Mouse (Mus musculus) thymus, postnatal 4 days (tissue): ENCODE results near the gene Pitpnc1.
A peak's percentile ranks its signal among the peaks of the same experiment; 100 is the strongest.

Source experiments
- DNase-seq: peaks from one replicate; pipeline ENCODE4 v3.0.0; 2021

Pitpnc1 gene

GRCm38 (mm10) chr11:107321819-107322218 is 148.7 kb downstream of the Pitpnc1 start:
- no peak for DNase-seq

- no peak for DNase-seq
These were observed 150.6 kb downstream of the Pitpnc1 start for GRCm38 (mm10) chr11:107319861-107320260.

- no peak for DNase-seq
These were observed 152.7 kb downstream of the Pitpnc1 start for GRCm38 (mm10) chr11:107317653-107318281.

GRCm38 (mm10) chr11:107315475-107315874 is 155.0 kb downstream of the Pitpnc1 start:
- DNase-seq = no peak

- DNase-seq = no peak
These were observed 160.0 kb downstream of the Pitpnc1 start for GRCm38 (mm10) chr11:107310338-107311121.

DNA sequence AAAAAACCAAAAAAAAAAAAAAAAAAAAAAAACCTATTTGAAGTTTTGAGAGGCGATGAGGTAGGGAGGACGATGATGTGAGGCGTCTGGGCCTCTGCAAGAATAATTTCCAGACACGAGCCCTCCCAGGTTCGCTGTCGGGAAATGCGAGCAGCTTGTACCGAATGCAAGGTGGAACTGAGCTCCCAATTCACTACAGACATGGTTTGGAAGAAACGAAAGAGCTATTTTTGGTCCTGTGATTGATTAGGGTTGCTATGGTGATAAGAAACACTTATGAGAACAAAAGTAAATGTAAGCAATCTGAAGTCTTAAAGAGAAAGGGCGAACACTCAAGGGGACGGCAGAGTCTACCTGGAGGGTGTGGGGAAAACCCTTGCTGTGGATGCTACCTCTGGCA is 164.3 kb downstream of the Pitpnc1 start:
- no peak for DNase-seq

GRCm38 (mm10) chr11:107302141-107302540 is 168.4 kb downstream of the Pitpnc1 start:
- DNase-seq = no peak

- no peak for DNase-seq
These were observed 170.3 kb downstream of the Pitpnc1 start for GRCm38 (mm10) chr11:107300235-107300634.

- no peak for DNase-seq
These were observed 170.9 kb downstream of the Pitpnc1 start for GRCm38 (mm10) chr11:107299511-107300120.

DNA sequence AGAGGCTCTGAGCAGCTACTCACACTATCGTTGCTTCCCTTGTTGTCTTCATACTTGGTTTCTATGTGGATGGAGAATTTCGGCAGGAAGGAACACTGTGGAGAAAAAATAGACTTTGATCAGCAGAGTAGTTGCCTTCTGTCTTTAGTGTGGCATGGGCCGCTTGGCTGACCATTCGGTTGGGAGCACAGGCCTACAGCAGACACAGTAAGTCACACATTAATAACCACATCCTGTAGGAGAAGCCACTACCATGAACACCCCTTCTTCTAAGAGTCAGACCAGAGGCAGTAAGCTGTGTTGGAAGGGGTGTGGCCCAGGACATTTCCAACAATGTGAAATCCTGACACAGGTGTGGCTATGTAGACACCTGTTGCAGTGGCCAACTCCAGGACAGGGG is 174.3 kb downstream of the Pitpnc1 start:
- no peak for DNase-seq

- no peak for DNase-seq
These were observed 178.5 kb downstream of the Pitpnc1 start for GRCm38 (mm10) chr11:107292036-107292435.

DNA sequence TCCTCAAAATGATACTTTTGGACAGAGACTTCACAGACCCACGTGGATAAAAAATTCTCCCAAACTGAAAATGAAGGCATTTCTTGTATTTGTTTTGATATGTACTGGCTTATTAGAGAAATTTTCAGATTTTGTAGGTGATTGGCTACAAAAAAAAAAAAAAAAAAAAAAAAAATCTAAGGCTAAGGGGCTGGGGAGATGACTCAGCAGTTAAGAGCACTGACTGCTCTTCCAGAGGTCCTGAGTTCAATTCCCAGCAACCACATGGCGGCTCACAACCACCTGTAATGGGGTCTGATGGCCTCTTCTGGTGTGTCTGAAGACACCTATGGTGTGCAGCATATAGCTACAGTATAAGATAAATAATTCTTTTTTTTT is 182.3 kb downstream of the Pitpnc1 start:
- DNase-seq = no peak

DNA sequence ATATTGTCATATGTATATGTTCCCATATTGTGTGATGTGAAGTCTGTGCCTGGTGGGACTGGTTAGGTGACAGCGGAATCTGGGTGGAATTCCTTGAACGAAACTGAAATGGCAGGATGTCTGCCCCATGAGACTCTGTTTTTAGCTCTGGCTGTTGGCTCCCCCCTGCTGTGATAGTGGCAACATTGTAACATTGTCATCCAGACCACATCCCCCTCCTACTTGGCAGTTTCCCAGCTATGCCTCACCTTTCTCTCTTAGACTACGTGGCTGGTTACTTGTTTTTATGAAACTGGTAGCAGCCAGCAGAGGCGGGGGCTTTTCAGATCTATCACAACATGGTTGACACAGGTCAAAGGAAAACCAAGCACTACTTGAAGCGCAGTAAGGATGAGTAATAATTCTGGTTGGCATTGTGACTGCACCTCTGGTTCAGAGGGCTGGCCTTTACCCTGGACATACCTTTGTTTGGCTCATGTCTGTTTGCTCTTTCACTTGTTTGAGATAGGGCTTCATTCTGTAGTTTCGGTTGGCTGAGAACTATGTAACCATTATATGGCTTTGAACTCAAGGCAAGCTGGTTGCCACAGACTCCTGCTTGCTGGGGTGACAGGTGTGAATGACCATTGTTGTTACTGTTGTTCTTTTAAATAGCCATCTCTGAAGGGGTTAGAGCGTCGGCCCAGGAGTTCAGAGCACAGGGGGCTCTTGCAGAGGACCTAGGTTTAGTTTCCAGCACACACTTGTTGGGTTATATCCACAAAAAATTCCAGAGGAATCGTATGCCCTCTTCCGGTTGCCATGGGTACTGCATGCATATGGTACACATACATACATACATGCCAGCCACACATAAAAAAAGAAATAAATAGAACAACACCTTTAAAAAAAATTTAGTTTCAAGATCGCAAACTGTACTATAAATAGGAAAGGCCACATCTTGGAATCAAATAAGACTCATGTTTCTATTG is 183.0 kb downstream of the Pitpnc1 start:
- no peak for DNase-seq

DNA sequence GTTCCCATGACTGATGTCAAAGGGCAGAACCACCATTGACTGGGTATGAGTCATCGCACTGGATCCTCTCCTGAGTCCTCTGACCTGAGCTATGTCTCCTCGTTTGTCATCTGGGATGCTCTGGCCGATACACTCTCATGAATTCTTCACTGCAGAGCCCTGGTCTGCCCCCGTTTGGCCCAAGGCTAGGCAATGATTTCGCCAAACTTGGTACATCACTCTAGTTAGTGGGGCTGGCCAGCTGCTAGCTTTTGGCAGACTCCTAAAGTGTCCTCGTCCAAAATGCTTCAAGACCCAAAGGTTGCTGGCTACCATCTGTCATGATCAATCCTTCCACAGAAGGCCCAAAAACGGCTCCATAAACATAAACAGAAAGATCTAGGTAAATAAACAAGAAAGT is 184.8 kb downstream of the Pitpnc1 start:
- DNase-seq = no peak

DNA sequence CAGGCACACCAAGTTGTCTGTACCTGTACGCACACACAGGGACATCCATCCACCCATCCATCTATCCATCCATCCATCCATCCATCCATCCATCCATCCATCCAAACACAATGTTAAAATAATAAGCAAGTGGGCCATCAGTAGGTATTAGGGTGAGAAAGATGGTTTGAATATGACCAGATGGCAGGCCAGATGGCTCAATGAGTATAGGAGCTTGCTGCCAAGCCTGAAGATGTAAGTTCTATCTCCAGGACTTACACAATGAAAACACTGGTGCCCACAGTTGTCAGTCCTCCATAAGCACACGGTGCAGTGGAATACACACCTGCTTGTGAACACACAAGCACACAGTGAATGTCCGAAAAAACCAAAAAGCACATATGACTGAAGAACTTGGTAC is 186.9 kb downstream of the Pitpnc1 start:
- no peak for DNase-seq

DNA sequence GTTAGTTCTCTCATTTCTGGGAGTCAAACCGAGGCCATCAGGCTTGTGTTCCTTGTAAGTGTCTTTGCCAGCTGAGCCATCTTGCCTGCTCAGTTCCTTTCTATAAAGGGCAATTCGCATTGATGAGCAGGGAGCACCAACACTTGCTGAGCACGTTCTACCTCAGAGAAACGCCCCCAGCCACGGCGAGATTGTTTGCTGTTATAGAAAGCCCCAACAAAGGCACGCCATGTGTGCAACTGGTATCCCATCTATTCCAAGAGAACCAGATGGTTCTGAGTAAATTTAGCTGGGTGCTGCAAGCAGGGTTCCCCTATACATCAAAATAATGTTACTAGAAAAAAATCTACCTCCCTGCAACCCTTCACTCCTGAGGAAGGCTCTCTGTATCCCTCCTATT is 188.0 kb downstream of the Pitpnc1 start:
- no peak for DNase-seq

DNA sequence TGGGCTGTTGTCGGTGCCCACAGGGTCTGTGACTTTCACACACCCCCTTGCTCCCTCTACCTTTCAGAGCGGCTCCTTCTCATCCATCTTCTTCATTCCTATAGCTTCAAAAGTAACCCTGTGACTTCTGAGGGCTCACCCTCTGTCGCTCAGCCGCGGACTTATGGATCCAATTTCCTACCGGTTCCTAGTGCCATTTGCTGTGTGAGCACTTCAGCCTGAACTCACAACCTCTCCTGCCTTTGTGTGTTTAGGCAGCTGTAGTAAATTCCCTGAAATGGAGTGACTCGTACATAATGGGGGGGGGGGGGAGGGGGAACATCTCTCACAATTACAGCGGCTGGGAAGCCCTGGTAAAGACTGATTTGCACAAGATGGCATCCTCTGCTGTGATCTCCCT is 191.2 kb downstream of the Pitpnc1 start:
- no peak for DNase-seq

DNA sequence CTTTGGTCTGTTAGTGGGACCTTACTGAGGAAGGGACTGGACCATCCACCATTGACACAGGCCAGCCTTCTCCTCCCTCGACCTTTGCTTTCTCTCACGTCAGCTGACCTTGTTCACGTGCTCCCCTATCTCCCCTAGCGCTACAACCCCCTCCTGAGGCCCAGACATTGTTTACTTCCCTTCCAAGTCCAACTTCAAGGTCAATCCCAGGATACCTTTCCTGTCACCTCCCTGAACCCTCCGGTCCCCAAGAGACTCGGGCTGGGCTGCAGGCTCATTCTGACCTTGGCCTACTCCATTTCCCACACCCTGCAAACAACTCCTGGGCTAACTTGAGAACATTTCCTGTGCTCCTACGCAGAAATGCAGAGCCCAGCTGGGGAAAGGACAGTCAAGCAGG is 193.6 kb downstream of the Pitpnc1 start:
- DNase-seq = no peak

DNA sequence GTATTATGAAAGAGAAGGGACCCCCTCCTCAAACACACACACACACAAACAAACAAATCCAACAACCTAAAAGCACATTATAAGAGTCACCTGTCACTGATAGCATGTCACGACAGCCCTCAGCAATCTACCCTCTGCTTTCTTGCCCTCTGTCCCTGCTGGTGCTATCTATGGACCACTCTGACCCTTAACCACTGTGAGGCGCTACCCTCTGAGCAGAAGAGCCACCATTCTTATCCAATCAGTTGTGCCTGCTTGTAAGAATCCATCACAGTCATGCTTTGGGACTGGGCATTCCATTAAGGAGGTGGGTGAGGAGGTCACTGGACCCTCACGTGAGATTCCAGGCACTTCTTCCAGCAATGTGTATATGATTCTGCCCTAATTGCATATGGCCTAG is 194.2 kb downstream of the Pitpnc1 start:
- DNase-seq = no peak

DNA sequence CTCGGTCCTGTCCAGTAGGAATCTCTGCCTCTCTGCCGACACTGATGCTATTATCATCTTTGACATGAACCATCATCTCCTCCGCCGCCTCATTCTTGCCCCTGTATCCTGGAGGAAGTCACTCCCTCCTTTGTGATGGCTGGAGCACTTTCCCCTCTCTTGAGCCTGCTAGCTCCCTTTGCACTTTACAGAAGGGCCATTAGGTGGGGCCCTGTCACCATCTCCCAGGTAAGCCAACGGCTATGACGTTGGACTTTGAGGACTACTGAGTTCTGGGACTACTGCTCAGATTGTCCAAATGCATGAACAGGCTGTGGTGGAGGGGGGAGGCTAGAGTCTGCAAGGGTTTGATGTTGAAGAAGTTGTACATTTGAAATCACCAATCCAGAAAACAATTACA is 194.6 kb downstream of the Pitpnc1 start:
- peak; percentile 40 for DNase-seq

- DNase-seq = no peak
These were observed 196.3 kb downstream of the Pitpnc1 start for GRCm38 (mm10) chr11:107274206-107274605.

DNA sequence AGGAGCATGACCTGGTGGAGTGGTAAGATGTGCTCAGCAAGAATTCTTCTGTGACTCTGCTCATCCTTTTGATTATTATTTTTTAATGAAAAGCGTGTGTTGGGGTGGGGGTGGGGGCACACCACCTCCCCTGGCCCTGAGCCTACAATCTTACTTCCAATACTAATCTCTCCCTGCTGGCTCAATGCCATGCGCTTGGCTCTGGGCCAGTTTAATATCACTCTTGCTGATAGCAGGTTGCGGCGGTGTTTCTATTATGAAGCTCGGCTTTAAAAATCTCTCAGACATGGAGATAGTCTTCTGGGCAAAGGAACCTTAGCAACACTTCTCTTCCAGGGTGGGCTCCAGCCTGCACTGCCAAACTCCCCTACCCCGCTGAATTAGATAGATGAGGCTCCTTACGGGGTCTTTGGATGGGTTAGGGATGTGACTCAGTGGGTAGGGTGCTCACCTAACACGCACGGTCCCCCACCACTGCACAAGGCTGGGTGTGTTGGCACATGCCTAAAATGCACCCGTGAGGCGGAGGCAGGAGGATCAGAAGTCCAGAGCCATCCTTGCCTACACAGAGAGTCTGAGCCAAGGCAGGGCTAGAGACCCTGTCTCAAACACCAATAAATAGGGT is 198.0 kb downstream of the Pitpnc1 start:
- no peak for DNase-seq

- DNase-seq = no peak
These were observed 199.9 kb downstream of the Pitpnc1 start for GRCm38 (mm10) chr11:107270564-107270963.
